Mouse (Mus musculus) liver, embryonic 12.5 days (tissue): ENCODE measurements around the gene 9430097D07Rik. TPM values are rescaled to one million over a fixed set of nuclear protein-coding genes. Genes with fewer than 3 reads are reported as not detected.
A peak's percentile ranks its signal among the peaks of the same experiment; 100 is the strongest.

Source experiments
- ATAC-seq: fragments of 200-750 bp; cut with Nextera tagmentation; 2 replicates; pipeline ENCODE4 v1.8.0; 2017; ENCODE audit warnings: moderate number of reproducible peaks, mild to moderate bottlenecking, moderate library complexity
- H3K27ac ChIP-seq: fragments of 300-500 bp; sonication (generic); 2 replicates; pipeline ENCODE4 v1.5.1; 2016; ENCODE audit warnings: mild to moderate bottlenecking
- H3K27me3 ChIP-seq: fragments of 300-500 bp; sonication (generic); replicated peaks from 2 replicates; pipeline ENCODE4 v1.6.1; 2016; ENCODE audit warnings: mild to moderate bottlenecking, moderate library complexity
- H3K36me3 ChIP-seq: fragments of 300-500 bp; sonication (generic); 2 replicates; pipeline ENCODE4 v1.6.1; 2016; ENCODE audit warnings: mild to moderate bottlenecking, moderate library complexity
- H3K4me1 ChIP-seq: fragments of 300-500 bp; sonication (generic); 2 replicates; pipeline ENCODE4 v1.6.1; 2016
- H3K4me2 ChIP-seq: fragments of 300-500 bp; sonication (generic); 2 replicates; pipeline ENCODE4 v1.6.1; 2016; ENCODE audit warnings: mild to moderate bottlenecking, moderate library complexity
- H3K4me3 ChIP-seq: fragments of 300-500 bp; sonication (generic); 2 replicates; pipeline ENCODE4 v1.5.1; 2016; ENCODE audit warnings: mild to moderate bottlenecking, moderate library complexity
- H3K9ac ChIP-seq: fragments of 300-500 bp; sonication (generic); 2 replicates; pipeline ENCODE4 v1.6.1; 2016; ENCODE audit warnings: mild to moderate bottlenecking, moderate library complexity
- H3K9me3 ChIP-seq: fragments of 300-500 bp; sonication (generic); replicated peaks from 2 replicates; pipeline ENCODE4 v1.6.1; 2016; ENCODE audit warnings: mild to moderate bottlenecking, moderate library complexity
- WGBS: fragments of 180-500 bp; shearing (Covaris S2); methylation state at CpG from one replicate; pipeline ENCODE4 v1.1.7; 2016; ENCODE audit not compliant: insufficient replicate concordance; 5-methylcytosine and 5-hydroxymethylcytosine counted together
- polyA plus RNA-seq: library from polyadenylated mRNA; unstranded; fragments of >200 nt; fragmentation: Nextera tagmentation; extraction: Ambion mirVana; gene quantifications from 2 replicates; pipeline ENCODE4 v1.2.1, GENCODE M21; 2016

The 9430097D07Rik gene
- polyA plus RNA-seq, 1 experiment from 2014 or later, result not detected

DNA sequence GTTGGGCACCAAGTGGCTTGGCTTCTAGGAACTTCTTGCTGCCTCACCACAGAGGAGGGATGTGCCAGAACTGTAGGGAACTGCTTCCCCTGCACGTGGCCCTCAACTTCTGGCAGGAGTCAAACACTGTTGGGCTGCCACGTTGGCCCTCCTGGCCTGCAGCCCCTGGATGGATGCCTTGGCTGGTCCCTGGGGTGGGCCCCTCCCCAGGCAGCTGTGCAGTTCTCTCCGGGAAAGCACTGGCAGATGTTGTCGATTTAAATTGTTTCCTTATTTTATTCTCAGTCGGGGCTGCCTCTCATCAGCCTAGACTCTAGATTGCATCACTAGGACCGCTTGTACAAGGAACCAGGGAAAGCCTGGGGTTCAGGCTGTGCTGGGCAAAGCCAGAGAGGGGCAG lies 25.7 kb downstream of the 9430097D07Rik start:
- Histone ChIP-seq H3K27ac (no peak overlapping the region), H3K4me1 (0 out of 2 replicates have a peak, but pooled peaks cover 6% of the 10 kb centered on the region), H3K9me3 (no peaks in the 10 kb centered on the region), H3K27me3 (no peaks in the 10 kb centered on the region), H3K4me3 (no peak overlapping the region), H3K9ac (no peak overlapping the region), H3K4me2 (no peak overlapping the region), H3K36me3 (no peaks in the 10 kb centered on the region)
- 61% methylated on average over 6 of the region's 6 CpGs for WGBS
- no peak for ATAC-seq

GRCm38 (mm10) chr2:32549171-32549570 lies 26.3 kb downstream of the 9430097D07Rik start:
- no peak for ATAC-seq
- Histone ChIP-seq H3K27ac (no peak overlapping the region), H3K27me3 (no peaks in the 10 kb centered on the region), H3K4me1 (0 out of 2 replicates have a peak, but pooled peaks cover 3% of the 10 kb centered on the region), H3K4me2 (no peak overlapping the region), H3K9me3 (no peaks in the 10 kb centered on the region), H3K9ac (no peak overlapping the region), H3K4me3 (no peak overlapping the region), H3K36me3 (no peaks in the 10 kb centered on the region)
- 78% methylated on average over 9 of the region's 9 CpGs for whole genome bisulfite sequencing

- Histone ChIP-seq H3K9me3 (no peaks in the 10 kb centered on the region), H3K4me2 (no peak overlapping the region), H3K4me3 (no peak overlapping the region), H3K27ac (no peak overlapping the region), H3K27me3 (no peaks in the 10 kb centered on the region), H3K4me1 (no peaks in the 10 kb centered on the region), H3K9ac (no peak overlapping the region), H3K36me3 (no peaks in the 10 kb centered on the region)
- 61% methylated on average over 7 of the region's 7 CpGs for WGBS
- ATAC-seq, result no peak
Measured at GRCm38 (mm10) chr2:32547964-32548739, 27.3 kb downstream of the 9430097D07Rik start.

GRCm38 (mm10) chr2:32547380-32547779 lies 28.1 kb downstream of the 9430097D07Rik start:
- Histone ChIP-seq H3K4me3 (no peak overlapping the region), H3K9me3 (no peaks in the 10 kb centered on the region), H3K27me3 (no peaks in the 10 kb centered on the region), H3K9ac (no peak overlapping the region), H3K4me2 (no peak overlapping the region), H3K36me3 (no peaks in the 10 kb centered on the region), H3K27ac (no peak overlapping the region), H3K4me1 (no peaks in the 10 kb centered on the region)
- ATAC-seq, result no peak
- 73% methylated on average over 5 of the region's 5 CpGs for WGBS

DNA sequence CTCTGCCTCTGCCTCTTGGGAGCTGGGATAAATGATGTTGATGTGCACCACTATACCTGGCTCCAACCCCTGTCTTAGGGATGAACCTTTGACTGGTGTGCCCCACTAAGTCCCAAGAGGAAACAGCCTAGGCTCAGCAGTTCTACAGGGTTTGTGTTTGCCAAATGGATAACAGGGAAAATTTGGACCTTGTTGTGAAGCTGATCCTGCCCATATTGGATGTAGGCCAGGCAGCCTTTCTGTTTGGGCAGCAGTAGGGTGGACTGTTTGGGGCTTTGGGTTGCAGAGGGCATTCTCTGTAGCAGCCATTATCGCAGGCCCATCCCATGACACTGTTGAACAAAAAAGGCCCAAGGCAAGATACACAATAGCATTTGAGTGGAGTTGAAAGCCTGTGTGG lies 28.5 kb downstream of the 9430097D07Rik start:
- Histone ChIP-seq H3K4me2 (no peak overlapping the region), H3K9ac (no peak overlapping the region), H3K27ac (no peak overlapping the region), H3K9me3 (no peaks in the 10 kb centered on the region), H3K4me1 (no peaks in the 10 kb centered on the region), H3K36me3 (no peaks in the 10 kb centered on the region), H3K27me3 (no peaks in the 10 kb centered on the region), H3K4me3 (no peak overlapping the region)
- WGBS, result 79% methylated on average over 1 of the region's 1 CpGs
- no peak for ATAC-seq

GRCm38 (mm10) chr2:32543031-32543449 lies 32.4 kb downstream of the 9430097D07Rik start:
- WGBS, result 79% methylated on average over 3 of the region's 3 CpGs
- no peak overlapping the region for H3K9ac ChIP-seq
- no peaks in the 10 kb centered on the region for H3K9me3 ChIP-seq
- H3K4me1 ChIP-seq, result peaks cover 4% of the 10 kb centered on the region
- no peak overlapping the region for H3K4me2 ChIP-seq
- H3K4me3 ChIP-seq, result no peak overlapping the region
- peaks cover 30% of the 10 kb centered on the region for H3K27me3 ChIP-seq
- no peaks in the 10 kb centered on the region for H3K36me3 ChIP-seq
- no peak overlapping the region for H3K27ac ChIP-seq
- no peak for ATAC-seq

- Histone ChIP-seq H3K9me3 (no peaks in the 10 kb centered on the region), H3K27ac (no peak overlapping the region), H3K4me1 (peaks cover 13% of the 10 kb centered on the region), H3K4me3 (no peak overlapping the region), H3K9ac (no peak overlapping the region), H3K27me3 (peaks cover 39% of the 10 kb centered on the region), H3K36me3 (no peaks in the 10 kb centered on the region), H3K4me2 (no peak overlapping the region)
- no peak for ATAC-seq
- 40% methylated on average over 4 of the region's 4 CpGs for WGBS
Measured at GRCm38 (mm10) chr2:32541986-32542573, 33.4 kb downstream of the 9430097D07Rik start.

DNA sequence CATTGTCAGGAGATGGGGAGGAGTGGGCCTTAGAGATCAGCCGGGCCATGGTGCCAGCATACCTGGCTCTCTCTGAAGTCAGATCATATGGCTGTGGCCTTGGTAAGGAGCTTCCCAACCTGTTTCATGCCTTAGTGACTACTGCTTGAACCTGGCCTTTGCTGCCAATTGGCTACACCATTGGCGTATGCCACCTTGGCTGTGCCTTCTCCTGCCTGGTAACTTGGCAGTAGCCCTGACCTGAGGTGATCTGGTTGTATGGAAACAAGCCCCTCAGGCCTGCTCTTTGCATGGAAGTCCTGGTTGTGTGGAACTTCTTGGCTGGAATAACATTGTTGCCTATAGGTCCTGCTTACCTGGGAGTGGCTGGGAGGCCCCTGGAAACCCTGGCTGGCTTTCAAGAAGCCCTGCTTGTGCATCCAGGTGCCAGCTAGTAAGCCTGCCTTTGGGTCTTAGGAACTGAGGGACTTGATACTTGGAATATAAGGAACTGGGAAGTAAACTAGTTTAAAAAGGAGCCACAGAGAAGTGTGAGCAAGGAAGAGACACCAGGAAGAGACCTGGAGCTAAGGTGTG lies 34.1 kb downstream of the 9430097D07Rik start:
- H3K27me3 ChIP-seq, result peaks cover 46% of the 10 kb centered on the region
- H3K9ac ChIP-seq, result no peak overlapping the region
- no peak for ATAC-seq
- no peak overlapping the region for H3K27ac ChIP-seq
- no peak overlapping the region for H3K4me2 ChIP-seq
- peaks cover 20% of the 10 kb centered on the region for H3K4me1 ChIP-seq
- 76% methylated on average over 2 of the region's 2 CpGs for WGBS
- H3K36me3 ChIP-seq, result no peaks in the 10 kb centered on the region
- no peaks in the 10 kb centered on the region for H3K9me3 ChIP-seq
- no peak overlapping the region for H3K4me3 ChIP-seq

GRCm38 (mm10) chr2:32539452-32539981 lies 36.0 kb downstream of the 9430097D07Rik start:
- H3K27ac ChIP-seq, result no peak overlapping the region
- WGBS, result 66% methylated on average over 14 of the region's 14 CpGs
- H3K9me3 ChIP-seq, result no peaks in the 10 kb centered on the region
- H3K36me3 ChIP-seq, result no peaks in the 10 kb centered on the region
- peaks cover 59% of the 10 kb centered on the region for H3K27me3 ChIP-seq
- peaks cover 35% of the 10 kb centered on the region for H3K4me1 ChIP-seq
- ATAC-seq, result no peak
- no peak overlapping the region for H3K4me2 ChIP-seq
- no peak overlapping the region for H3K9ac ChIP-seq
- H3K4me3 ChIP-seq, result no peak overlapping the region

GRCm38 (mm10) chr2:32538461-32538860 lies 37.0 kb downstream of the 9430097D07Rik start:
- no peaks in the 10 kb centered on the region for H3K36me3 ChIP-seq

GRCm38 (mm10) chr2:32537941-32538340 lies 37.5 kb downstream of the 9430097D07Rik start:
- H3K36me3 ChIP-seq, result no peaks in the 10 kb centered on the region
- no peak overlapping the region for H3K27ac ChIP-seq
- no peaks in the 10 kb centered on the region for H3K9me3 ChIP-seq
- H3K4me2 ChIP-seq, result peak overlapping the region; percentile 100; the same call in 1 of the 2 replicates
- WGBS, result 88% methylated on average over 5 of the region's 5 CpGs
- no peak for ATAC-seq
- no peak overlapping the region for H3K4me3 ChIP-seq
- H3K4me1 ChIP-seq, result peaks cover 42% of the 10 kb centered on the region
- H3K27me3 ChIP-seq, result peaks cover 66% of the 10 kb centered on the region
- no peak overlapping the region for H3K9ac ChIP-seq

More at GRCm38 (mm10) chr2:32538461-32538860, 37.0 kb downstream of the 9430097D07Rik start:
- no peak for ATAC-seq
- H3K27me3 ChIP-seq, result peaks cover 61% of the 10 kb centered on the region
- no peaks in the 10 kb centered on the region for H3K9me3 ChIP-seq
- no peak overlapping the region for H3K4me3 ChIP-seq
- H3K4me2 ChIP-seq, result no peak overlapping the region
- WGBS, result 66% methylated on average over 4 of the region's 4 CpGs
- peaks cover 42% of the 10 kb centered on the region for H3K4me1 ChIP-seq
- no peak overlapping the region for H3K27ac ChIP-seq
- H3K9ac ChIP-seq, result no peak overlapping the region

- ATAC-seq, result no peak
- no peaks in the 10 kb centered on the region for H3K9me3 ChIP-seq
- no peaks in the 10 kb centered on the region for H3K36me3 ChIP-seq
- no peak overlapping the region for H3K9ac ChIP-seq
- peak overlapping the region; percentile 23 for H3K27ac ChIP-seq
- H3K4me3 ChIP-seq, result peak overlapping the region; percentile 76
- 8% methylated on average over 9 of the region's 9 CpGs for WGBS
- peaks cover 66% of the 10 kb centered on the region for H3K27me3 ChIP-seq
- peak overlapping the region; percentile 100 for H3K4me2 ChIP-seq
- H3K4me1 ChIP-seq, result peaks cover 42% of the 10 kb centered on the region
Measured at GRCm38 (mm10) chr2:32537360-32537905, 38.1 kb downstream of the 9430097D07Rik start.
